Mouse (Mus musculus) adrenal gland, adult (tissue): ENCODE data around the gene Tmub2.

Source experiments
- DNase-seq, 2 experiments: peaks; one replicate each; pipeline ENCODE4 v3.0.0; 2022 to 2023; ENCODE audit warnings: low spot score in 1 of 2; ENCODE audit not compliant: inconsistent age in 2 of 2

The Tmub2 gene

DNA sequence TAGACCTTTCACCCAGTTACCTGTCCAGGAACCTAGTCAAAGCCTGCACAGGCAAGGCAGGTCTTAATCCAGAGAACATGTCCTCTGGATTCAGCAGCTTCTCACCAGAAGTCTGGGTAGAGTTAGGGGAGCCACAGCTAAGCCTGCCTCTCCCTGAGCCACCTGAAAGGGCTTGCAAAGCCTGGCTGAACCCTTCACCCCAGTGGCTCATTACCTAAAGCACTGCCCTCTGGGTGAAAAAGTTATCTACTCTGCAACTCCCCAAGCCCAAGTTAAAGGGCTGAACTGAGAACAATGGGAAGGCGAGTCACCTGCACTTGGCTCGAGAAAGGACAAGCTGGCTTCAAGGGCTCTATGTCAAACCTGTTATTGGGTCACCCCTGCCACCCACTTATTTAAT is 19.4 kb downstream of the Tmub2 start:
- DNase-seq, result no peak

DNA sequence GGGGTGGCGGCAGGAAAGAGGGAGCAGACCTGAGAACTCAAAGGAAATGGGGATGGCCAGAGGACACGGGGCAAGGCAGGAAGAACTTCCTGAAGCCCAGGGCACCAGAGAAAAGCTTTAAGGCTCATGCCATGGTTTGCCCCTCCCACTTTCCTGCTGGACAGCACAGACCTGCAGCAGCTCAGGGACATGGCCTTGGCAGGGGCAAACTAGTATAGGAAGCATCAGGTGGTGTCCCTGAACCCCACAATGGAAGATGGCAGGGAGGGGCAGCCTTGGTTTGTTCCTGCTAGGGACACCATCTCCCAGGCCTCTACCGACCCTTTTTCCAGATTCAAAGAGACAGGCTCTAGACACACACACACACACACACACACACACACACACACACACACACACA is 20.6 kb downstream of the Tmub2 start:
- peak; percentile 66 to 81 for DNase-seq

GRCm38 (mm10) chr11:102308104-102308503 is 23.4 kb downstream of the Tmub2 start:
- peak; percentile 24 to 51 for DNase-seq

- DNase-seq, result peak; percentile 98 to 99
Observed at GRCm38 (mm10) chr11:102308979-102309378, 24.2 kb downstream of the Tmub2 start.

DNA sequence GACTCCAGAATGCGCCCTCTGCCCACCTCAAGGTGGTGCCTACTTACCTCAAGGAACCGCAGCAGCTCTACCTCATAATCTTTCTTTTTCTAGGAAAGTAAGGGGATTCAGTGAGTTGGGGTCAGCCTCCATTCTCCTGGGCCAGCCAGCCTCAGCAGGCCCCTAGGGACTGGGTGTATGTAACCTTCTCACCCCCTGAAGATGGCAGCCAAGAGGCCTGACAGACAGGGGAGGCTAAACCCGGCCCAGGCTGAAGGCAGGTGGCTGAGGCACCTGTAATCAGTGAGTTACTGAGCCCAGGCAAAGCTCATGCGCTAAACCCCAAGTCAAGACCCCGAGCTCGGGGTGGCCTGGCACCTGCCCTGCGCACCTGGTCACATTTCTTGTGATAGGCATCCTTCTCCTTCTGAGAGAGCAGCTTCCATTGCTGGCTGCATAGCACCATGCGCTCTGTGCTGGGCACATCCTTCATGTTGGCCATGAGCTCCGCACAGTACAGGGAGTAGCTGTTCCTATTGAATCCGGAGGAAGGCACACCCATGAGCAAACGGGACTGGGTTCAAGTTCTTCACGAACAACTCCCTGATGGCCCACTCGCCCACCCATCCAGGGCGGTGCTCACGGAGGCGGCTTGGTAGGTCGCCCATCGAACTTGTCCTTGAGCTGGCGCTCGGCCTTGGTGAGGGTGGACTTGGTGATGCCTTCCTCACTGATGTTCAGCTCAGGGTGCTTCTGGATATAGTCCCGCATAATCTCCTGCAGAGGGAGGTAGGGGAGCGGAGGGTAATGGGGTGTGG is 25.3 kb downstream of the Tmub2 start:
- DNase-seq, result peak; percentile 69 to 82

DNA sequence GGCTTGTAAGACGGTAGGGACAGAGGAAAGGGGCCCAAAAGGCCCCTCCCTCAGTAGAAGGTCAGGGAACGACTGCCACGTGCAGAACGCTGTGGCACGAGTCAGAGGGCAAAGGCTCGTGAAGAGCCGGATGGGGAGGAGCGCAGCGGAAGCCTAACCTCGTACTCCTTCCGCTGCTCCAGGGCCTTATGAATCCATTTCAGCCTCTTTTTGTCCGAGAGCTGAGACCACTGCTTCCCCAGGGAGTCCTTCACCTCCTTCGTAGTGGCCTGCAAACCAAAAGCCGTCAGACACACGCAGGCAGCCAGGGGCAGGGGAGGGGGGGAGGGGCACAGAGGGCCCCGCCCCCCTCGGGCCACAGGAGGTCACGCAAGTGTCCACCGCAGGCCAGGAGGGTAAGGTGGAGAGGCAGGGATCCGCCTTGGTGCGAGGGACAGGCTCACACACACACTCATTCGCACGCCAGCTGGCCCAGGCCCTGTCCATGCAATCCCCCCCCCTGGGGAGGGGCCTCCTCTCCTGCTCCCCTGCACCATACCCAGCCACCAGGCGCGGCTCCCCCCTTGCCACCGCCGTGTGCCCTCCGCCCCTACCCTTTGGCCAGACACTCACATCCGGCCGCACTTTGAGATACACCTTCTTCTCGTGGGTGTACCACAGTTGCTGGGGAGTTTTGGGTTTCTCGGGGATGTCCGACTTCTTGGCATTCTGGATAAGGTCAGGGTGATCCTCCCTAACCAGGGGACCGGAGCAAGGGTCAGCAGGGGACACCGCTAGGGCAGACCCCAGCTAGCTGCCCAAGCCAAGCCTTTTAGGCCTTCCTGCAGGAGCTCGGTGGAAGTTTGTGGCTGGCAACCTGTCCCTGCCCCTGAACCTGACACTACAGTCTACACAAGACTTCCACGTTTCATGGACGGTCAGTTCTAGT is 26.3 kb downstream of the Tmub2 start:
- DNase-seq, result peak; percentile 60 to 80

GRCm38 (mm10) chr11:102311966-102312365 is 27.2 kb downstream of the Tmub2 start:
- DNase-seq, result peak in 1 of 2 experiments; percentile 38

- DNase-seq, result peak in 1 of 2 experiments; percentile 38
Observed at GRCm38 (mm10) chr11:102312586-102312985, 27.9 kb downstream of the Tmub2 start.

DNA sequence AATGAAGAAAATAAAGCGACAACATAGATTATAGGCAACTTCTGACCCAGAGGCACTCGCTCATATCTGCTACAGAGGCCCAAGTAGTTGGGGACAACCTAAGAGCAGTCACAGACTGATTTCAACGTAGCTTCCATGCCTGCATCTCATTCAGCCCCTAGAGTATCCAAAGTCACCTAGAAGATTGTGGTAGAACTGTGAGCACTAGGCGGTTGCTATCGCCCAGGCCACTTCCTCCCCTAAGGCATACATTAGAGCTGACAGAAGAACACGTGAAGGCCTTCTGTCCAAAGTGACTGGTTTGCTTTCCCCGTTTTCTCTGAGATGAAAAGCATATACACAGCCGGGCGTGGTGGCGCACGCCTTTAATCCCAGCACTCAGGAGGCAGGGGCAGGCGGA is 29.6 kb downstream of the Tmub2 start:
- peak in 1 of 2 experiments; percentile 56 for DNase-seq

DNA sequence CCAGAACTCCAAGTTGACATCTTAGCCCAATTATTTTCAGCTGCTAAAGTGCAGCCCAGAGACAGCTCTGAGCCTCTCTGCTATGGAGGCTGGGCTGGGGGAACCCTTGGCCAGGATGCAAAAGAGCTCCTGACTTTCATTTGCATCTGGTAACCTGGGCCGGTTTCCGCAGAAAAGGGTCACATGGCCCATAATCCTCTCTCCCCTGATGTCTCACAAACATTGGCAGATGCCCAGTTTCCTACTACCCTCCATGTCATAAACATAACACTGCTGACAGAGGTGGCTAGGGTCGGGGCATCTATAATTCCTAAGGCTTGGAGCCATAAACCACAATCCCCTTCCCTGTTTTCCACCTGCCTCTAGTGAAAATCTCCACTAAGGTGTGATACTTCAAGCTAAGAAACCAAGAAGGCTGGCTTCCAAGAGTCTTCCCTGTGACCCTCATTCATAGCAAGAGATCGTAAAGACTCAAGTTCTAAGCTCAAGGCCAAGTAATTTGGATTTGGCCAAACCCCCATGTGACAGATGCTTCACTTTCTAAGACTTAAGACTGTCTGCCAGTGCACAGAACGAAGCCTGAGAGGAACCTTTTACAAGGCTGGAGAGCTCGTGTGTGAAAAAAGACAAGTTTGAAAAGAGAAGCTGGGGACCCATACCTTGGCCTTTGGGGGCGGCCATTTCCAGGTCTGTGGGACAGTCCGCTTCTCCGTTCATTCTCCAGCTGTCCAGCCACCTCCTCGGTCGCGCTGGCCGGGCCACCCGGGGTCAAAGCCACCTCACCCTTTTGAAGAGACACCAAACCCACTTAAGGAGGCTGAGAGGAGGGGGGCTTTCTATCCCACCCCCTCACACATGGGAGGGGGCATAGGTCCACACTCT is 31.2 kb downstream of the Tmub2 start:
- peak in 1 of 2 experiments; percentile 65 for DNase-seq

DNA sequence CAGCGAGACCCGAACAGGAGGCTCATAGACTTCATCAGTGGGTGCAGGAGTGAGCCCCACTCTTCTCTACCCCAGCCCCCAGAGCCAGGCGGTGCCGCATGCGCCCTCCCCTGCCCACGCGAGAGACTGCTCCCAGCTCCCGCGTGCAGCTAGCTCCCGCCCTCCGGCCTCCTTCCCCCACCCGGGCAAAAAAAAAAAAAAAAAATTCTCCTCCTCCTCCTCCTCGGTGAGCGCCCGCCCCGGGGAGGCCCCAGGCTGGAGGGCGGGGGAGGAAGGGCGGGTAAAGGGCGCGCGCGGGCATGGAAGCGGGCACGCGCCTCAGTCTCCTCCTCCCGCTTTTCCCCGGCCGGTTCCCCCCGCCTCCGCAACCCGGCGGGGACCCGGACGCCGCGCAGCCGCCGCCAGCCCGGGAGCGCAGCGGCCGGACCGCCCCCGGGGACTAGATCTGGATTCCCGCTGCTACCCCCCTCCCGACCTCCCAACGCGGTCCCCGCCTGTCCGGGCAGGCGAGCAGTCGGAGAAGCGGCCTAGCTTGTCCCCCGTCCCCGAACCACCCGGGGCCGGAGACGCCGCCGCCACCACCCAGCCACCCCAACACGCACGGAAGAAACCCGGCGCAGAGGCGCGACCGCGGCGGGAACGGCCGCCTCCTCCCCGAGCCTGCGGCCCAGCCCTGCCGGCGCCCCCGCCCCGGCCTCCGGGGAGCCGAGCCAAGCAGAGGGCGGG is 32.0 kb downstream of the Tmub2 start:
- peak; percentile 96 to 97 for DNase-seq

- peak; percentile 74 to 84 for DNase-seq
Observed at GRCm38 (mm10) chr11:102317298-102317900, 32.7 kb downstream of the Tmub2 start.

DNA sequence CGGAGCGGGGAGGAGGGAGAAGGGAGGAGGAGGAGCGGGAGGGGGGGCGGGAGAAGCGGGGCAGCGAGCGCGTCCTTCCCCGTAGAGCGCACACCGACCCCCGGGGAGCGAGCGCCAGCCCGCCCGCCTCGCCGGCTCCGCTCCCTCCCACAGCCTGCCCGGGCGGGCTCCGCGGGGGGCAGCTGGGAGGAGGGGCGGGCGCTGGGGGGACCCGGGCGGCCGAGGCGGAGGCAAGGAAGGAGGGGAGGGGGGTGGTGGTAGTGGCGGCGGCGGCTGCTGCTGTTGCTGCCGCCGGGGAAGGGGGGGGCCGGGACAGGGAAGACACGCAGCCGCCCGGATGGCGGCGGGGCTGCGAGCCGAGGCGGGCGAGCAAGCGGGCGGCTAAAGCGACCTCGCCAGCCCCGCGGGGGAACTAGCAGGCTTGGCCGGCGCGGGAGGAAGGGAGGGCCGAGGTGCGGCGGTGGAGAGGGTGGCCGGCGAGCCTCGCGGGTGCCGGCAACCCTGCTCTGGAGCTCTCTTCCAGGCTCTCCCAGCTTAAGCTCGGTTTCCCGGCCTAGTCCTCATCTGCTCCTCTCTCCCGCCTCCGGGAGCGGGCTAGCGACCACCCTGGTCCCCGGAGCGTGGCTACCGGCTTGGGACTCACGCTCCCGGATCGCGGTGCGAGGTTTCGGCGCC is 33.3 kb downstream of the Tmub2 start:
- DNase-seq, result peak; percentile 86 to 94

DNA sequence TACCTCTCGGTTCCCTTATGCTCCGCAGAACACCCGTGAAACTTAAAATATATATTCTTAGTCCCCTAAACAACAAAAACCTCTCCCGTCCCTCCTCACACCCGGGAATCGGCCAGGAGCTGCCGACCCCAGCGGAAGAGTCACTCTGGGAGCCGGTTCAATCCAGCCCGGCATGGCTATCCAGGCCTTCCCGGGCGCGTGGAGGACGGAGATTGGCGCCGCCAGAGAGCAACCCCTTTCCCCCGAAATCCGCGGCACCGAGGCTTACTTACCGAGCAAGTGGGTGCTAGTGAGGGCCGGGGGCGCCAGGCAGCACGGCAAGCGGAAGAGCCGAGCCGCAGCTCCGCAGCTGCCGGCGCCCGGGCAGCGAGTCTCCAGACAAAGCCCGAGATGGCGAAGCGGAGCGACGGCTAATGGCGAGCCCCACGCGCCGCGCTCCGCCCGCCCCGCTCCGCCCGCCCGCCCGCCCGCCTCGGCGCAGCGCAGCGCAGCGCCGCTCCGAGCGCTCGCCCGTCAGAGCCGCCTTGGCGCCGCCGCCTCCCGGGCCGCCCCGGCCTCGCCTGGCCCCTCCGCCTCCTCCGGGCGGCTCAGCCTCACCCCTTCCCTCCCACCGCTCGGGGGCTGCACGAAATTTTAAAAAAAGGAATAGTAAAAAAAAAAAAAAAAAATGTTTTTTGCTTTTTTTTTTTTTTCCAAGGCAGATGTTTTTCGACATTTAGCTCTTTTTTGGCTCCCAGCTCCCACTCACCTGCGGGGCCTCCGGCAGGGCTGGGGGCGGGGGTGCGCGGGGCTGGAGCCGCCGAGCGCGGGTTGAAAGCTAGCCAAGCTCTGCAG is 34.1 kb downstream of the Tmub2 start:
- peak; percentile 72 to 90 for DNase-seq

GRCm38 (mm10) chr11:102319410-102319792 is 34.7 kb downstream of the Tmub2 start, which contains the start of gene Ubtf:
TSS of gene Ubtf (minus strand) at chr11:102319742.
- DNase-seq, result peak; percentile 89 to 96

- peak; percentile 93 to 97 for DNase-seq
Observed at GRCm38 (mm10) chr11:102319941-102320685, 35.4 kb downstream of the Tmub2 start.

DNA sequence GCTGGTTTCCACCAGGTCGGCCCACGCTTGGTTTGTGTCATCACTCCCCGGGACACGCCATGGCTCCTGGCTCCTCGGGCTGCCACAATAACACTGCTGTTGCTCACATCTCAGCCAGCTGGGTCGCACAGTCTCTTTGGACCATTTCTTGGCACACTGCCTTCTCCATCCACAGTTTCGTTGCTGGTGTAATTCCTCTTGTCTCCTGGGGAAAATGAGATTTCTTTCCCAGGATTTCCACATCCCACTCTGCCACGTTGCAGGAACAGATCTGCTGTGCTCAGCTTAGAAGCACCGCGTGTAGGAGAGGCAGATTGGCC is 35.9 kb downstream of the Tmub2 start:
- DNase-seq, result peak; percentile 80 to 93

GRCm38 (mm10) chr11:102321931-102322330 is 37.2 kb downstream of the Tmub2 start:
- DNase-seq, result peak in 1 of 2 experiments; percentile 42
